Mouse (Mus musculus): ENCODE measurements at regions not wholly inside any gene's neighbourhood (a gene's known extent, or its start where the extent isn't known, plus 50 kb on each side); places are given as distances from the start of the nearest gene placed in this dataset.

DNA sequence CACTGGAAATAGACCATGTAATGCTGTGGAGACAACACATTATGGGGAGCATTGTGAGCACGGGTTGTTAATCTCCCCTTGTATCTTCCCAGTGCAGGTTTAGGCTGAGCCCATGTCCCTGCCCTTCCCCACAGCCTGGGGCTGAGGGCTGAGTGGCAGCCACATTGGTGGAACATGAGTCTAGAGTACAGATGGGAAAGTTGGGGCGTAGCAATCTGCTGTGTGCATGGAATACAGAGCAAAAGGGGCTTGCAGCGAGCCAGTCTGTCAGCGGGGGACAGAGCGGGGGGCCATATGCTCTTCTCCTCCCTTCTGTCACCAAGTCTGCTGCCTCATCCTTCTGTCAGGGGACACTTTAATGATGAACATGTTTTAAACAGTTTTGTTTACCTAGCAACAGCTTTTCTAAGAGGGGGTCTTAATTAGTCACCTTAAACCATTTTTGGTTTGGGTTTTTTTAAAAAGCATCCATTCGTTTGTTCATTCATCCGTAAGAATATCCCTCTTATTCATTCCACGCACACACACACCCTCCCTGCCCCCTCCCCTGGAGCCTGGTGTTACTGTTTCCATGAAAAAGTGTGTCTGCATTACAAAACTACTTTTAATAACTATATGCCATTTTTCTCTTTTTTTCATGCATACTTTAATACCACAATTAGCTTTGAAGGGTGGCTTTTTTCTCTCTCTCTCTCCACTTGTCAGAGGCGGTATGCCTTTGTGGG lies 79.1 kb upstream of the Olig3 start:
- DNase-seq (ENCODE audit: low spot score) (peak; percentile 44), ATAC-seq (peak; percentile 70)
- WGBS = 18% methylated on average over 9 of the region's 9 CpGs
- H3K9me3 ChIP-seq (ENCODE audit: low read length) = no peaks in the 10 kb centered on the region
- H3K27ac ChIP-seq = no peak overlapping the region
- H3K9ac ChIP-seq (replicated peaks; ENCODE audit: low read length) = no peak overlapping the region
- no peaks in the 10 kb centered on the region for H3K27me3 ChIP-seq (ENCODE audit: insufficient read depth, low read length)
- no peak overlapping the region for H3K4me2 ChIP-seq (ENCODE audit: low read depth, low read length)
- TF ChIP-seq CTCF (IDR thresholded peaks at IDR 0.05; ENCODE audit: low read depth) = no peak
- no peak overlapping the region for H3K4me3 ChIP-seq (ENCODE audit: low read length)
- no peaks in the 10 kb centered on the region for H3K36me3 ChIP-seq (ENCODE audit: insufficient read depth, low read length)
- H3K4me1 ChIP-seq (ENCODE audit: insufficient read depth, low read length) = peaks cover 3% of the 10 kb centered on the region

DNA sequence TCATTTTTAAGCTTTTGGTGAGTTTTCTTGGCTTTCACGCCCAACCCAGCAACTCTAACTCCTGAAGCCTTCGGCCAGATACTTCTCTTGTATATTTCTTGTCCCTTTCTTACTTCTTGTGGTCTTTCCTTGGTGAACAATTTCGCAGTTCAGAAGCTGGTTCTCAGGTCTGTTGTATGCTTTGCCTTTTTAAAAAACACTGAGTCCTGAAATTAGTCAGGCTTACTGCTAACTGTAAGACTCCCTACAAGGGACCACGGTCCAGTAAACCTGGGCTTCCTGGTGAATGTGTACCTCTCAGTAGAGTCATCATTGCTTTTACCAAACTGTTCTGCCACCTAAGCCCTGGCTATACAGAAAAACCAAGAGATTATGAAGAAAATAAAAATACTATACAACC lies 81.3 kb upstream of the Olig3 start:
- Histone ChIP-seq H3K27ac (no peak overlapping the region), H3K27me3 (ENCODE audit: insufficient read depth, low read length) (no peaks in the 10 kb centered on the region), H3K4me2 (ENCODE audit: low read depth, low read length) (no peak overlapping the region), H3K36me3 (ENCODE audit: insufficient read depth, low read length) (no peaks in the 10 kb centered on the region), H3K9me3 (ENCODE audit: low read length) (no peaks in the 10 kb centered on the region), H3K4me1 (ENCODE audit: insufficient read depth, low read length) (no peaks in the 10 kb centered on the region), H3K9ac (replicated peaks; ENCODE audit: low read length) (no peak overlapping the region), H3K4me3 (ENCODE audit: low read length) (no peak overlapping the region)
- 91% methylated on average over 4 of the region's 4 CpGs for WGBS
- no peak for DNase-seq (ENCODE audit: low spot score)
- no peak for TF ChIP-seq CTCF (IDR thresholded peaks at IDR 0.05; ENCODE audit: low read depth)
- no peak for ATAC-seq

DNA sequence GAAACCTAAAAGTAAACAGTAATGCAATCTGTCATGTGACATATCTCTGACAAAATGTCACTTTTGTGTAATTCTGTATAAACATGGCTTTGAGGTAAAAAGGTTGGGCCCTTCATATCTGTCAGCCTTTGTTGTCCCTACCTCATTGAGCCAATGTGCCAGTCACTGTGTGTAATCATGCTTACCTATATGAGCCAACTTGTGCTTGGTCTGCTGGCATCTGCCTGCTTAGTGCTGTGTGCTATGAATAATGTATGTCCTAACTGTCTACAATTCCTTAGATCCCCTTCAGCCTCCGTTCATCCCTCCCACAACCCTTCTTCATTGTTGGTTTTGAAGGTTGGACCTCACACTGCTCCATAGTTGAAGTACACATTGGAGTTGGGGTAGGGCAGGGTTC lies 86.9 kb upstream of the Olig3 start:
- 45% methylated on average over 1 of the region's 1 CpGs for WGBS
- no peak overlapping the region for H3K9ac ChIP-seq (replicated peaks; ENCODE audit: low read length)
- no peak for ATAC-seq
- TF ChIP-seq CTCF (IDR thresholded peaks at IDR 0.05; ENCODE audit: low read depth) = no peak
- DNase-seq (ENCODE audit: low spot score) = no peak
- no peak overlapping the region for H3K4me3 ChIP-seq (ENCODE audit: low read length)
- H3K27ac ChIP-seq = no peak overlapping the region
- no peaks in the 10 kb centered on the region for H3K9me3 ChIP-seq (ENCODE audit: low read length)
- no peaks in the 10 kb centered on the region for H3K4me1 ChIP-seq (ENCODE audit: insufficient read depth, low read length)
- no peak overlapping the region for H3K4me2 ChIP-seq (ENCODE audit: low read depth, low read length)
- no peaks in the 10 kb centered on the region for H3K36me3 ChIP-seq (ENCODE audit: insufficient read depth, low read length)
- H3K27me3 ChIP-seq (ENCODE audit: insufficient read depth, low read length) = no peaks in the 10 kb centered on the region

DNA sequence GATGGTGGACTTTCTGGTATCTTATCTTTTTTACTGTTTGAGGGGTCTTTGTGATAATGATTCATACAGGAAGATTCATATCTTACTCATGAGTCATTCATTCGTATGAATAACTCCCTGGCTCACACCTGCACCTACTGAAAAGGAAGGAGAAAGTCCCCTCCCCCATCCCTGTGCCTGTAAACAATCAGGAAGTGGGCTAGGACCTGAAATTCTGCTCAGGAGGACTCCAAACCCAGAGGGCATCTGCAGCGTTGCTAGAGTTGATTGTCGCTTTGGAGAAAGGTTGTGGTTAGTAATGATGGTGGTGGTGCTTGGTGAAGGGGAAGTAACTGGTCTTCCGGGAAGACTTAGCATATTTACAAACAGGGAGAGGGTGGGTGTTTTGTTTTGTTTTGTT lies 88.3 kb upstream of the Olig3 start:
- no peaks in the 10 kb centered on the region for H3K36me3 ChIP-seq (ENCODE audit: insufficient read depth, low read length)
- no peak overlapping the region for H3K4me2 ChIP-seq (ENCODE audit: low read depth, low read length)
- TF ChIP-seq CTCF (IDR thresholded peaks at IDR 0.05; ENCODE audit: low read depth) = no peak
- no peak overlapping the region for H3K27ac ChIP-seq
- ATAC-seq (no peak), DNase-seq (ENCODE audit: low spot score) (no peak)
- H3K27me3 ChIP-seq (ENCODE audit: insufficient read depth, low read length) = no peaks in the 10 kb centered on the region
- no peaks in the 10 kb centered on the region for H3K4me1 ChIP-seq (ENCODE audit: insufficient read depth, low read length)
- no peaks in the 10 kb centered on the region for H3K9me3 ChIP-seq (ENCODE audit: low read length)
- H3K9ac ChIP-seq (replicated peaks; ENCODE audit: low read length) = no peak overlapping the region
- no peak overlapping the region for H3K4me3 ChIP-seq (ENCODE audit: low read length)
- 81% methylated on average over 4 of the region's 4 CpGs for WGBS

DNA sequence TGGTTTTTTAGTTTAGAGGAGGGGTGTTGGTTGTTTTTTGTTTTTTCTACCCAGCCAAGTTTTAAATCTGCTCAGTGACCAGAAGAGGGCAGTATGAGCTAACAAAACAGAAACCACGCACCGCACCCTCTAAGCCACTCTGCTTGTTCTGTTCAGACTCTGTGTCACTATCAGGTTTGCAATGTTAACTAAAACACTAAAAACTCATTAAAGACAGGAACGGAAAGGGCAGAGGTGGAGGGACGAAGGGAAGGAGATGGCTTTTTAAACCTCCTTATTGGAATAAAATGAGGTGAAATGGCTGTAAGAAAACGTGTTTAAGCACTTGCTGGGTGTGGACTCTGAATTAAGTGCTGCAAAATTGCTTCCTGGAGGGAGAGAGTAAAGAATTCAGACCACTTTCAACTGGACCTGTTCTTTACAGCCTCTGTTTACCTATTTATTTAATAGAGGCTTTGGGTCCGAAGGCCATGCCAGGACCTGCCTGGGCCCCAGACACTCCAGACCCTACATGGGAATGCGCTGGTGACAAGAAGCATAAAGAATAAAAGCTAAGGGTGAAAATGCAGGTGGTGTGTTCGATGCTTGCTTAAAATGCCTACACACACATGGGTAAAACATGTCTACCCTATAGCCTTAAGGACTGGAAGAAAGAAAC lies 116.1 kb upstream of the Olig3 start:
- Histone ChIP-seq H3K27me3 (ENCODE audit: insufficient read depth, low read length) (no peaks in the 10 kb centered on the region), H3K9me3 (ENCODE audit: low read length) (no peaks in the 10 kb centered on the region), H3K4me1 (ENCODE audit: insufficient read depth, low read length) (no peaks in the 10 kb centered on the region), H3K27ac (no peak overlapping the region), H3K4me3 (ENCODE audit: low read length) (no peak overlapping the region), H3K36me3 (ENCODE audit: insufficient read depth, low read length) (no peaks in the 10 kb centered on the region), H3K4me2 (ENCODE audit: low read depth, low read length) (no peak overlapping the region), H3K9ac (replicated peaks; ENCODE audit: low read length) (no peak overlapping the region)
- peak; percentile 81 for TF ChIP-seq CTCF (IDR thresholded peaks at IDR 0.05; ENCODE audit: low read depth)
- ATAC-seq (peak; percentile 78; the same call in 1 of the 2 replicates), DNase-seq (ENCODE audit: low spot score) (peak; percentile 87)
- WGBS = 37% methylated on average over 8 of the region's 8 CpGs

- Histone ChIP-seq H3K9me3 (ENCODE audit: low read length) (no peaks in the 10 kb centered on the region), H3K4me1 (ENCODE audit: insufficient read depth, low read length) (no peaks in the 10 kb centered on the region), H3K4me2 (ENCODE audit: low read depth, low read length) (no peak overlapping the region), H3K27ac (no peak overlapping the region), H3K36me3 (ENCODE audit: insufficient read depth, low read length) (no peaks in the 10 kb centered on the region), H3K4me3 (ENCODE audit: low read length) (no peak overlapping the region), H3K27me3 (ENCODE audit: insufficient read depth, low read length) (no peaks in the 10 kb centered on the region), H3K9ac (replicated peaks; ENCODE audit: low read length) (no peak overlapping the region)
- no peak for TF ChIP-seq CTCF (IDR thresholded peaks at IDR 0.05; ENCODE audit: low read depth)
- DNase-seq (ENCODE audit: low spot score) (no peak), ATAC-seq (no peak)
- 84% methylated on average over 5 of the region's 5 CpGs for WGBS
Observed at GRCm38 (mm10) chr10:19216240-19216639, 140.1 kb upstream of the Olig3 start.

GRCm38 (mm10) chr10:19209751-19210150 lies 146.6 kb upstream of the Olig3 start:
- no peak overlapping the region for H3K4me2 ChIP-seq (ENCODE audit: low read depth, low read length)
- no peak for DNase-seq (ENCODE audit: low spot score)
- H3K4me3 ChIP-seq (ENCODE audit: low read length) = no peak overlapping the region
- H3K9me3 ChIP-seq (ENCODE audit: low read length) = no peaks in the 10 kb centered on the region
- no peak for ATAC-seq
- 91% methylated on average over 2 of the region's 2 CpGs for WGBS
- no peak overlapping the region for H3K27ac ChIP-seq
- H3K9ac ChIP-seq (replicated peaks; ENCODE audit: low read length) = no peak overlapping the region
- H3K36me3 ChIP-seq (ENCODE audit: insufficient read depth, low read length) = no peaks in the 10 kb centered on the region
- no peak for TF ChIP-seq CTCF (IDR thresholded peaks at IDR 0.05; ENCODE audit: low read depth)
- no peaks in the 10 kb centered on the region for H3K4me1 ChIP-seq (ENCODE audit: insufficient read depth, low read length)
- no peaks in the 10 kb centered on the region for H3K27me3 ChIP-seq (ENCODE audit: insufficient read depth, low read length)

All from hindbrain, postnatal 0 days (tissue).